Mouse (Mus musculus) MEL (cell line): Measurements from ENCODE around the gene Aak1.

ENCODE experiments used
- CTCF ChIP-seq, 3 experiments: IDR thresholded peaks in 2 of 3; conservative IDR thresholded peaks in 1 of 3; 2 replicates each; pipeline ENCODE4 v1.5.1; 2011 to 2012; ENCODE audit warnings: low read length in 3 of 3, low read depth in 2 of 3, mild to moderate bottlenecking in 2 of 3, improper control_type of control experiment in 1 of 3, inconsistent platforms in 1 of 3, mixed read lengths in 1 of 3, moderate library complexity in 1 of 3; ENCODE audit not compliant: control insufficient read depth in 1 of 3, insufficient read depth in 1 of 3, poor library complexity in 1 of 3, severe bottlenecking in 1 of 3
- E2F4 ChIP-seq: IDR thresholded peaks from 2 replicates; pipeline ENCODE4 v1.6.1; 2011; ENCODE audit warnings: low read depth, low read length, improper control_type of control experiment, borderline replicate concordance
- EP300 ChIP-seq, 2 experiments: IDR thresholded peaks; 2 replicates each; pipeline ENCODE4 v1.6.1; 2011; ENCODE audit warnings: improper control_type of control experiment in 2 of 2, low read length in 2 of 2, low read depth in 1 of 2, mild to moderate bottlenecking in 1 of 2
- GABPA ChIP-seq: IDR thresholded peaks from 2 replicates; pipeline ENCODE4 v1.6.1; 2012; ENCODE audit warnings: low read depth, mild to moderate bottlenecking, inconsistent platforms, low read length, improper control_type of control experiment, moderate library complexity
- HCFC1 ChIP-seq: IDR thresholded peaks from 2 replicates; pipeline ENCODE4 v1.6.1; 2012; ENCODE audit warnings: low read depth, mild to moderate bottlenecking, inconsistent platforms, low read length, improper control_type of control experiment, moderate library complexity
- JUND ChIP-seq: IDR thresholded peaks from 2 replicates; pipeline ENCODE4 v1.6.1; 2011; ENCODE audit warnings: low read depth, mild to moderate bottlenecking, improper control_type of control experiment, low read length
- POLR2A ChIP-seq, 2 experiments: IDR thresholded peaks; 2 replicates each; pipeline ENCODE4 v1.6.1; 2011 to 2012; ENCODE audit warnings: low read length in 2 of 2, mild to moderate bottlenecking in 2 of 2, control low read depth in 1 of 2, improper control_type of control experiment in 1 of 2, low read depth in 1 of 2, moderate library complexity in 1 of 2; ENCODE audit not compliant: control insufficient read depth in 1 of 2, insufficient read depth in 1 of 2, poor library complexity in 1 of 2
- TAL1 ChIP-seq: IDR thresholded peaks from 2 replicates; pipeline ENCODE4 v1.6.1; 2012; ENCODE audit warnings: mild to moderate bottlenecking, inconsistent platforms, low read length, moderate library complexity, mixed read lengths

GRCm38 (mm10) chr6:86871783-86872182, 22.5 kb downstream of the Aak1 start:
- no peak for TF ChIP-seq GABPA
- no peak for TF ChIP-seq POLR2A (IDR thresholded peaks at IDR 0.05; ENCODE audit: control insufficient read depth in 1 of 2, insufficient read depth in 1 of 2, low read depth in 1 of 2, low read length in 2 of 2, poor library complexity in 1 of 2)
- TF ChIP-seq EP300 (IDR thresholded peaks at IDR 0.05; ENCODE audit: low read depth in 1 of 2, low read length in 2 of 2): no peak
- no peak for TF ChIP-seq E2F4
- TF ChIP-seq CTCF (IDR thresholded peaks at IDR 0.05 in 2 of 3, conservative IDR thresholded peaks at IDR 0.05 in 1 of 3; ENCODE audit: control insufficient read depth in 1 of 3, insufficient read depth in 1 of 3, low read depth in 2 of 3, low read length in 3 of 3, poor library complexity in 1 of 3, severe bottlenecking in 1 of 3): no peak
- TF ChIP-seq HCFC1: no peak
- TF ChIP-seq JUND: no peak
- TF ChIP-seq TAL1: no peak
